Mouse (Mus musculus): ENCODE data around the gene Lrrc32. TPM values are rescaled to one million over a fixed set of nuclear protein-coding genes. Genes with fewer than 3 reads are reported as not detected.

The Lrrc32 gene
- total and polyA plus RNA-seq, 3 experiments: 2.3 to 23.7 (median 5.3) TPM

GRCm38 (mm10) chr7:98480481-98480880 is 8.6 kb upstream of the Lrrc32 start:
- dilution Hi-C loops (cut with MboI; ENCODE audit: extremely low pct_ligation_motif_present, extremely low pct_unique_long_range_greater_than_20kb, low sequenced_read_pairs): no loop called here
- Histone ChIP-seq H3K9ac (ENCODE audit: insufficient read depth, low read depth) (no peak overlapping the region), H3K79me2 (replicated peaks; ENCODE audit: control insufficient read depth, extremely low read depth, insufficient read depth, poor library complexity, severe bottlenecking) (no peaks in the 10 kb centered on the region), H3K27me3 (replicated peaks) (peaks cover 11% of the 10 kb centered on the region), H3K27ac (ENCODE audit: insufficient read depth, low read depth) (no peak overlapping the region), H3K9me3 (replicated peaks; ENCODE audit: low read length) (no peaks in the 10 kb centered on the region), H3K36me3 (replicated peaks in 1 of 2; ENCODE audit: control insufficient read depth in 1 of 2, insufficient read depth in 1 of 2, low read length in 1 of 2) (no peaks in the 10 kb centered on the region), H3K4me3 (replicated peaks in 1 of 3; ENCODE audit: low read depth in 2 of 3, low read length in 2 of 3, poor library complexity in 1 of 3) (no peak overlapping the region), H3K4me2 (ENCODE audit: insufficient read depth, low read depth, poor library complexity, severe bottlenecking) (no peak overlapping the region), H3K4me1 (ENCODE audit: control insufficient read depth in 1 of 2, insufficient read depth in 2 of 2) (peaks cover 29 to 40% of the 10 kb centered on the region in 2 experiments)
- DNase-seq (ENCODE audit: extremely low read depth): no peak
- in situ Hi-C loops (cut with MboI; ENCODE audit: low pct_ligation_motif_present, low pct_unique_long_range_greater_than_20kb, low sequenced_read_pairs): loop anchor here (10.0 kb wide), 1 partner anchor 354 kb away; the partner anchor contains the start of gene Wnt11
- TF ChIP-seq RCOR1 (conservative IDR thresholded peaks at IDR 0.05; ENCODE audit: low read depth, low read length) (no peak), MEF2A (IDR thresholded peaks at IDR 0.05; ENCODE audit: borderline replicate concordance, low read depth, low read length) (no peak), RAD21 (IDR thresholded peaks at IDR 0.05; ENCODE audit: low read depth, low read length) (no peak), ZKSCAN1 (IDR thresholded peaks at IDR 0.05; ENCODE audit: borderline replicate concordance, low read depth, low read length) (no peak), USF2 (conservative IDR thresholded peaks at IDR 0.05; ENCODE audit: low read depth, low read length) (no peak), SMC3 (IDR thresholded peaks at IDR 0.05; ENCODE audit: low read depth, low read length) (no peak), USF1 (IDR thresholded peaks at IDR 0.05; ENCODE audit: low read depth, low read length) (no peak), CHD1 (IDR thresholded peaks at IDR 0.05; ENCODE audit: low read depth, low read length) (no peak), E2F4 (IDR thresholded peaks at IDR 0.05; ENCODE audit: insufficient replicate concordance, low read depth, low read length) (no peak), MAZ (IDR thresholded peaks at IDR 0.05; ENCODE audit: low read depth, low read length) (no peak)

DNA sequence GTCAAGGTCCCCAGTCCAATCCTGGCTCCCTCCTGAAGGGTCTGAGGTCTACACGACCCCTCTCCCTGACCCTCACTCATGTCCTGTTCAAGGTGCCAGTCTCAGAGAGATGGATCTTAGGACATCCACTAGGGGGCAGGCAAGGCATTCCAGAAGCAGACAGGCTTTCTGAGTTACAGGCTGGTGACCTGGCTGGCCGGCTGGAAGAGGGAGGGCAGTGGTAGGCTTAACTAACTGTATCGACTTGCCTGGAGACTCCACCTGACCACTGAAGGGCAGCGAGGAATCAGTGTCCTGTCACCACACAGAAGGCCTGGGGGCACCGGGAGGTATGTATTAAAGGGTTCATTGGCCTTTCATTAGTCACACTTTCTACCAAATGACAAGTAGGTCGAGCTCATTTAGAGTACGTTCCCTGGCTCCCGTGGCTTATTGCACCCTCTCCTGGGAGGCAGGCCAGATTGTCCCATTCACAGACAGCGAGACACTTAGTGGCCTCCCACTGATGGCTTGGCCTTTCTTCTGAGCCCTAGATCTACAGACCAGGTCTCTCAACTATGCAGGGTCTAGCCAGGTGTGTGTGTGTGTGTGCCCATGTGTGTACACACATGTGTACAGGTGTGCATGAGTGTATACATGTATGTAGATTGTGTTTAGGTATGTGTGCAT is 7.9 kb upstream of the Lrrc32 start:
- no peak overlapping the region for H3K9ac ChIP-seq (ENCODE audit: insufficient read depth, low read depth)
- 0 out of 2 replicates have a peak overlapping the region, but pooled peaks have one; percentile 41 for H3K4me2 ChIP-seq (ENCODE audit: insufficient read depth, low read depth, poor library complexity, severe bottlenecking)
- dilution Hi-C loops (cut with MboI; ENCODE audit: extremely low pct_ligation_motif_present, extremely low pct_unique_long_range_greater_than_20kb, low sequenced_read_pairs) (no loop called here), in situ Hi-C loops (cut with MboI; ENCODE audit: low pct_ligation_motif_present, low pct_unique_long_range_greater_than_20kb, low sequenced_read_pairs) (loop anchor here (10.0 kb wide), 1 partner anchor 354 kb away; the partner anchor contains the start of gene Wnt11)
- peaks cover 36 to 46% of the 10 kb centered on the region in 2 experiments for H3K4me1 ChIP-seq (ENCODE audit: control insufficient read depth in 1 of 2, insufficient read depth in 2 of 2)
- DNase-seq (ENCODE audit: extremely low read depth): peak; percentile 81
- H3K79me2 ChIP-seq (replicated peaks; ENCODE audit: control insufficient read depth, extremely low read depth, insufficient read depth, poor library complexity, severe bottlenecking): no peaks in the 10 kb centered on the region
- H3K36me3 ChIP-seq (replicated peaks in 1 of 2; ENCODE audit: control insufficient read depth in 1 of 2, insufficient read depth in 1 of 2, low read length in 1 of 2): no peaks in the 10 kb centered on the region
- no peak overlapping the region for H3K27ac ChIP-seq (ENCODE audit: insufficient read depth, low read depth)
- peaks cover 11% of the 10 kb centered on the region for H3K27me3 ChIP-seq (replicated peaks)
- H3K4me3 ChIP-seq (replicated peaks in 1 of 3; ENCODE audit: low read depth in 2 of 3, low read length in 2 of 3, poor library complexity in 1 of 3): no peak overlapping the region
- H3K9me3 ChIP-seq (replicated peaks; ENCODE audit: low read length): no peaks in the 10 kb centered on the region
- TF ChIP-seq BHLHE40 (IDR thresholded peaks at IDR 0.05; ENCODE audit: low read depth, low read length) (0 out of 2 replicates have a peak, but pooled peaks have one; percentile 41), RAD21 (IDR thresholded peaks at IDR 0.05; ENCODE audit: low read depth, low read length) (peak; percentile 100), MAZ (IDR thresholded peaks at IDR 0.05; ENCODE audit: low read depth, low read length) (0 out of 2 replicates have a peak, but pooled peaks have one; percentile 50), MEF2A (IDR thresholded peaks at IDR 0.05; ENCODE audit: borderline replicate concordance, low read depth, low read length) (peak; percentile 26; the same call in 1 of the 2 replicates), IRF4 (IDR thresholded peaks at IDR 0.05; ENCODE audit: low read depth, low read length) (peak; percentile 63; the same call in 1 of the 2 replicates), GABPA (IDR thresholded peaks at IDR 0.05; ENCODE audit: insufficient replicate concordance, low read depth, low read length) (no peak), CHD1 (IDR thresholded peaks at IDR 0.05; ENCODE audit: low read depth, low read length) (no peak), JUND (conservative IDR thresholded peaks at IDR 0.05; ENCODE audit: low read depth, low read length) (no peak), ZMIZ1 (IDR thresholded peaks at IDR 0.05; ENCODE audit: low read depth, low read length) (no peak), ZNF384 (IDR thresholded peaks at IDR 0.05; ENCODE audit: low read depth, low read length) (no peak), ZKSCAN1 (IDR thresholded peaks at IDR 0.05; ENCODE audit: borderline replicate concordance, low read depth, low read length) (no peak), NRF1 (IDR thresholded peaks at IDR 0.05; ENCODE audit: low read depth, low read length) (peak; percentile 42; the same call in 1 of the 2 replicates), RCOR1 (conservative IDR thresholded peaks at IDR 0.05; ENCODE audit: low read depth, low read length) (no peak), ELF1 (IDR thresholded peaks at IDR 0.05; ENCODE audit: low read depth, low read length) (peak; percentile 31; the same call in 1 of the 2 replicates), SIN3A (IDR thresholded peaks at IDR 0.05; ENCODE audit: low read length) (peak; percentile 74), MAFK (IDR thresholded peaks at IDR 0.05; ENCODE audit: insufficient replicate concordance, low read length) (no peak), POLR2AphosphoS2 (IDR thresholded peaks at IDR 0.05; ENCODE audit: low read depth, low read length) (no peak), UBTF (IDR thresholded peaks at IDR 0.05; ENCODE audit: low read depth, low read length) (no peak), HCFC1 (IDR thresholded peaks at IDR 0.05; ENCODE audit: low read depth, low read length) (no peak), JUN (IDR thresholded peaks at IDR 0.05; ENCODE audit: insufficient read depth, low read depth, low read length) (no peak), EP300 (IDR thresholded peaks at IDR 0.05; ENCODE audit: low read length) (no peak), CTCF (conservative IDR thresholded peaks at IDR 0.05 in 1 of 2, IDR thresholded peaks at IDR 0.05 in 1 of 2; ENCODE audit: low read depth in 2 of 2, low read length in 2 of 2) (peak; percentile 59 to 98; a peak in 3 of 4 replicates), ZC3H11A (IDR thresholded peaks at IDR 0.05; ENCODE audit: low read depth, low read length) (peak; percentile 99), CHD2 (IDR thresholded peaks at IDR 0.05; ENCODE audit: low read length) (no peak), POLR2A (IDR thresholded peaks at IDR 0.05; ENCODE audit: low read depth, low read length) (no peak), TCF12 (IDR thresholded peaks at IDR 0.05; ENCODE audit: low read depth, low read length) (peak; percentile 42; the same call in 1 of the 2 replicates)

All from CH12.LX (cell line).